Mouse (Mus musculus): ENCODE results near the gene Tll2.

The Tll2 gene

DNA sequence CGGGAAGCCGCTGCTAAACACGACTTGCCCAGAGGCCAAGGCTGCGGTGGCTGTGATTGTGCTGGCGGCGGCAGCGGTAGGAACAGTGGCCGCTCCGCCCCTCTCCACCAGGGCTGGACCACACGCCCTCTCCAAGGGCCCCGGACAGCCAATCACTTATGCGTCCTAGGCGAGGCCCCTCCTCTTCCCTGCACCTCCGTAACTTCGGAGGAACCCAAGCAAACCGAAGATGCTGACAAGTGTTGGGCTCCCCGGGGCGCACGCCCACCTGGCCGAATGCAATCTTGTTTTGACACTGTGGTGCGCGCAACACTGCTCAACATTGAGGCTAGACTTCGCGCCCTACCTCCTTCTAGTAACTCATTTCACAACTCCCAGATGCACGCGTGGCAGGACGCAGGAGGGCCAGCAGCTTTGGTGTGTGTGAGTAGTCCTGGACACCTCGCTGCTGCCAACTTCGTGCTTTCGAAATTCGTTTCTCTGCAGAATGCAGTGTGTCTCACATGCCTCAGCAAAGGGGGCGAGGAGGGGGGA is at the start of gene Tll2:
Gene Tll2 (minus strand): TSS at position 25 of the 534 bp plus-strand sequence.
- peak; percentile 5 to 6 for DNase-seq

DNA sequence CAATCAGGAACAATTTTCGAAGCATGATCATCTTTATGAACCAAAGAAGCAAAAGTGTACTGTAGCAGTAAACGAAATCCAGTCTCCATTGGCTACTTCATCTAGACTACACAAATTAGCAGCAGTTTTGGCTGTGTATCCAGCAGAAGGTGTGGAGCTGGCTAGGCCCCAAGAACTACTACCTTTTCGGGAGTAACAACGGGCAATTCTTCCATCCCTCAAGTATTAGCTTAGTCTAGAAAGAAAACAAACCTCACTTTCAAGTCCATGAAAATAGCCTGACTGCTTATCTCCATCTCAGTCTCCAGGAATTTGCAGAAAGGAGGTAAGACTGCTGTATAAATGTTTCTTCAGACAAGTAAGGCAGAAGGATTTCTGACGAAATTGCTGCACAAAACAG is 47.9 kb upstream of the Tll2 start:
- peak in 1 of 2 experiments; percentile 19 for DNase-seq

DNA sequence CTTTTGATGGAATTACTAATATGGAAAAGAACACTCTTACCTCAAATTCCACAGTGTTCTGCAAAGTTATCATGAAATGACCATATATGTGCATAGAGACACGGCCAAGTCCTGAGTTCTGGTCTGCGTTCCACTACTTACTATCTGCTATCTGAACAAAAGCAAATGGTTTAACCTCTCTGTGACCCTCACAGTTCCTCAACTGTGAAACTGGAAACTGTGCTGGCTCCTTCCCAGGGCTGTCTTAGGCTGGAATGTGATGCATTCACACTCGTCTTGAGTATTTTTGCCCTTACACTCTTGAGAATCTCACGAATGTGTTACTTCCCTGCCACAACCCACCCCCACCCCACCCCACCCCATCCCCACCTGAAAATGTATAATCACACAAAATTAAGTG is 42.3 kb upstream of the Tll2 start:
- DNase-seq: no peak

DNA sequence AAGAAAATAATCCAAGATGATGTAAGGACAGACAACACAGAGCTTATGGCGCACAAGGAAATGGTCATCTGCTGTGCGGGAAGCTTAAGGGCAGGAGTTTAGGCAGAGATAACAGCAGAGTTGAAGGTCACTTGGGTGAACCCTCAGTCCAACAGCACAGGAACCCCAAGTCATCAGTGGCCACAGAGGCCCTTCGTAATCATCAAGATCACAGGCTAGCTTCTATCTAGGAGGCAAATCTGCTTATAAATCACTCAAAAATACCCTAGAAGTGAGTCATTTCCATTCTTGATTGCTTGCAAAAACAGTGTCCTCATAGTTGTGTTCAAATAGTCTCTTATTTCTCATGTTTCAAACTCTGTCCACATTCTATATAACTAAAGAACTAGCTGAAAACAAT is 41.6 kb upstream of the Tll2 start:
- no peak for DNase-seq

GRCm38 (mm10) chr19:41246271-41246670 is 39.6 kb upstream of the Tll2 start:
- no peak for DNase-seq

- peak; percentile 40 to 56 for DNase-seq
Observed at GRCm38 (mm10) chr19:41244581-41244980, 37.9 kb upstream of the Tll2 start.

GRCm38 (mm10) chr19:41241997-41242396 is 35.4 kb upstream of the Tll2 start:
- DNase-seq: no peak

- no peak for DNase-seq
Observed at GRCm38 (mm10) chr19:41233698-41234097, 27.1 kb upstream of the Tll2 start.

GRCm38 (mm10) chr19:41208326-41208725 is 1.7 kb upstream of the Tll2 start:
- no peak for DNase-seq

DNA sequence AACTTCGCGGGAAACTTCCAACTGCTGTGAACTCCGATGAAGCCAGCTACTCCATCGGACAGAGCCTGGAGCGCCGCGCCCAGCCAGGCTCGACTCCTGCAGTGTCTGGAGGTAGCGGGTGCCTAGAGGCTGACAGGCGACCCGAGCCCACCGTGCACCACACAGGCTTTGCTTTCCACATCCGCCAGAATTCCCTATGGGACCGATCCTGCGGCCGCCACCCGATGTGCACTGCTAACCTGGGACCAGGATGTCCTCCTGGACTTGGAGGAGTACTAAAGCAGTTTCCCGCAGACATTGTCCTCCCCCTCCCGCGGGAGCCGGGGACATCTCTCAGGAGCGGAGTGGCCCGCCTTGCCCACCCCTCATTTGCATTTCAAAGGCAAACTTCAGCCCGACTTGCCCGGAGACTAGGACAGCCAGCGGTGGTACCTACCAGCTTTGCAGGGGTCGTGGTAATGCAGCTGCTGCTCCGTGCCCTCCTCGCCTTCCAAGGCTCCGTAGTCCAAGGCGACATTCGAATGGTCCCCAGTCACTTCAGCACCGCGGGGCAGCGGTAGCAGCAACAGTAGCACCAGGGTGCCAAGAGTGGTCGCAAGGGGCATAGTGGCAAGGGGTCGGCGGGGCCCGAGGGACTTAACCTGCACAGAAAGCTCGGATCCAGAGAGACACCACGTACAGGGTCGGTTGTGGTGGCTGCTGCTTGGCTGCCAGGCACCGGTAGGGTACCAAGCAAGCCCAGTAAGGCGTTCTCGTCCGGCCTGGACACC is 409 bp downstream of the Tll2 start:
- DNase-seq: no peak

GRCm38 (mm10) chr19:41204159-41205081 is 2.2 kb downstream of the Tll2 start:
- DNase-seq: no peak

DNA sequence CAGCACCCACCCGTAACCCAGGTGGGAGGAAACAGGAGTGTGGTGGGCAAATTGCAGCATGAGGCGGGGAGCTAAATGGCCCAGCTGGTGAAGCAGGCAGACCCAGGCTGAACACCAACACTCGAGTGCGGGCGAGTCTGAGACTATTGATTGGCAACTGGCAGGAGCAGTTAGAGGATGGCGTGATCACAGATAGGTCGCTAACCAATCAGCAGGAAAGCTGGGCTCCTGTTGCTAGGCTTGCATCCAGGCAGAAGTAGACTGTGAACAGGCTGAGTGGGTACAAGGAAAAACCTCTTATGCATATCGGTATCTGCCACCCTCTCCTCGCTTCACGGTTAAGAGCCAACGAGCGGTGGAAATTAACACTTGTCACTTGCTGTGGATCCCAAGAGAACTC is 9.0 kb downstream of the Tll2 start:
- DNase-seq: no peak

DNA sequence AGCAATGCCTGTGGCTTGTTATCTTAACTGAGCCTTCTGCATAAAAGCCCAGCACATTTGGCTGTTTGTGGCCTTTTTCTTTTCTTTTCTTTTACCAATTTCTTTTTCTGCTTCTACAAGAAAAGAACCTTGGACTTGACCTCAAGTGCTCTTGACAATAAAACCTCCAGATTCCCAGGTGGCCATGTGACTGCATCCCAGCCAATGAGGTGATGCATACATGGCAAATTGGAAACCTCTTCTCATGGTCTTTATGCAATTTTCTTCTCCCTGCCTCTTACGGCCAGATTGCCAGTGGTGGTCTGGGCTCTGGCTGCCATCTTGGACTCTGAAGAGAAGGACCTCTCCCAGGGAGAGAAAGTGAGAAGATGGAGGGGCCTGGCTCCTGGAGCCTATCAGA is 13.3 kb downstream of the Tll2 start:
- DNase-seq: no peak

- DNase-seq: no peak
Observed at GRCm38 (mm10) chr19:41192953-41193352, 13.7 kb downstream of the Tll2 start.

DNA sequence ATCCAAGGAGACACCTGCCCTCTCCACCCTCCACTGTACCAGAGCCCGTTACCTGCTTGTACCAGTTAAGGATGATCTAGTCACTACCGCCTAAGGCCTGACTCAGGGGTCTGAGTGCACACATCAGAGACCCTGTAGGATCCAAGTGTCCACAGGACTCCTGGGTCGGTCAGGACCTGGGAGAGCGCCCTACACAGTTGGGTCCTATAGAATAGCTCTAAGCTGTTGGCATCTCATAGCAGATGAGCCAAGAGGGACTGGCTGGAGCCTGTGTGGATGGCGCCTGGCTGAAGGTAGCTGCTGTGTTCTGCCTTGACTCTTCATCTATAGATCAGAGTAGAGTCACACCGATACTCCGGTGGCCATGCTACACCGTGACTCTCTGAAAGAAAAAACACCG is 14.9 kb downstream of the Tll2 start:
- DNase-seq: no peak

DNA sequence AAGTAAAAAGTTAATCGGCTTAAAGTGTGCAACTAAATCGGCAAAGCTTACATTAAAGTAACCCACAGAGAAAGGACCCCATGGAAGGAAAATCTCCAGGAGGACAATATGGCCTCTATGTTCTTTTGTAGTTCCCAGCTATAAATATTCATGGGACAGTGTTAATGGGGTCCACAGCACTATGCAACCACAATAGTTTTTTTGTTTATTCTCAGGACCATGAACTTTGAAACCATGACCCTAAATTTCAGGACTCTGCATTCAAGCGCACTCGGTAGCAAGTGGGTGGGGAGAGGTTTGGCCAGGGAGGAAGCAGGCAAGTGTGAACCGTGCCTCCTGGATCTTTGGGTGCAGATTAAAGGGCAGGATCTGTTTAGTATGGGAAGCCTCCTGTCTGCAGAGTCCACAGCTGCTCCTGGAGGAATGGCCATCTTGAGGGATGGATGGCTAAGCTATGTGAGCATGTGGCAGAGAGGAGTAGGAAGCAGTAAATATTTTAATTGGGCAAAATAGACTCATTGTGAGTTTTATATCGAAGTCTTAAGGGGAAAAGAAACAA is 15.7 kb downstream of the Tll2 start:
- no peak for DNase-seq

DNA sequence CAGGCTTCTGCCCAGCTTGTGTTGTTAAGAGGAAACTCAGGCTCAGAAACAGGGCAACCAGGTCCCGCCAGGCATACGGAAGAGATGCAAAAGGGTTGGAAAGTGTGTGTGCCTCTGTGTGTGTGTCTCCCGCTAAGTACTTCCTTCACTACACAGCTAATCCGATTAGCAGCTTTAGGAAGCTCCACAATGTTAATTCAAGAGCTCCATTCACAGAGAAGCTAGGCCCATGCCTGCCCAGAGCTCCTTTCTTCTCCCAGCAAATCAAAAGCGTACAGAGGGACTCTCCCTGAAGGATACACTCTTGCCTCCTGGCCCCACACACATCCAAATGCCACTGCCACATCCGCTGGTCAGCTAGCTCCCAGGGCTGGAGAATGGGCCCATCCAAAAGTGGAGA is 29.3 kb downstream of the Tll2 start:
- DNase-seq: no peak

DNA sequence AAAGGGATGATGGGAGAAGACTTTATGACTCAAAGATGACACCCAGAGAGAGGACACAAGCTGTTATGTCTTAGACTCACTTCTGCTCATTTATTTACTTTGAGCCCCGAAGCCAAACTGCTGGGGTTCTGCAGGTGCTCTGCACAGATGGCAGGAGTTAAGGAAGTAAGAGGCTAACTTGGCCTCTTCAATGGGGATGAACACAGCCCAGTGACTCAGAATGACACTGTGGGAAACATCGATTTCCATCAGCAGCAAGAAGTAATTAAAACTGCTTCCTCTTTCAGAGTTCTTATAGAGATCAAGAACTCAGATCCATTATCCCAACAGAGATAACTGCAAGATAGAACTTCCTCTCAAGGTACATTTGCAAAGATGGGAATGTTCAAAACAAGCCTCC is 29.8 kb downstream of the Tll2 start:
- DNase-seq: peak in 1 of 2 experiments; percentile 8

DNA sequence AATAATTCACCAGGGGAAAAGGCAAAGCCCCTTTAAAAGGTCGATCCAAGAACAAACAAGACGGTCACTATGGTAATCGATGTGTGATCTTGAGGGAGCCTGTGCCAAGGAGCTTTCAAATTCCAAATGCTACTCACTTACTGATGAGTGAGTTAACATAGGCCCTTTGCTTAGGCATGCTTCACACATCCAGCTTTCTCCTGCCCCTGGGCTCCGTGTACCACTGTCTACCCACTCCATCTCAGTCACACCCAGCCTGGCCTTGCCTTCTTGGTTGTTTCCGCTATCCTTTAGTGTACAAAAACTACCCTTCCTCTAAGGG is 40.8 kb downstream of the Tll2 start:
- no peak for DNase-seq

DNA sequence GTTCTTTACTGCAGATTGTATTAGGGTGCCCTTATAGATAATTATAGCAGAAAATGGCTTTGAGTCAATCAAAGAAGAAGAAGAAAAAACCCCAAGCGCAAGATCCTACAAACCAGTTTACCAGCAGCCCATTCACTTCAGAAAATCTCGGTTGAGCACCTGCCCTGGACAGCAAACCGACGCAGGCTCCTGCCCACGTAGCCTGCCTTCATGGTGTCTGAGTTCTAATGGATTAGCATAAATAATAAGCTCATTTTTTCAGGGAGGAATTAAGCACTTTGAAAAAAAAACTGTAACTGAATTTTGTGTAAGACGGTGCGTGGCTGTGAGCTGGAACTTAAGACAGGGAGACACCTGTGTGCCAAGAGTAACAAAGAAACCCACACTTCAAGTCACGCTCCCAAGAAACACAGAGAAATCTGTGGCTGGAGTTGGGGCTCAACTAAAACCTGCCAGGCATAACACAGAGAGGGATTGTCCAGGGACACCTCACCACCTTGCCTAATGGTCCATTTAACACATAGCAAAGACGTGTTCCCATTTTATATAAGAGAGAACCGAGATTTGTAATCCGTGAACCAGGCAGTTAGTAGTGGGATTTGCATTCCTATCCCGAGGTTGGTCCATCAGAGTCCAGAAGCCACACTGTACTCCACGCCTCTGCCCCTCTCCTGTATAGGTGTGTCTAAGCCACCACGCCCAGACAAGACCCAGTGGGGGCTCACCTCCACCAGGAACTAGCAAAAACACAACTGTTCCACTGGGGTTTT is 41.3 kb downstream of the Tll2 start:
- DNase-seq: no peak

GRCm38 (mm10) chr19:41164447-41165095 is 42.1 kb downstream of the Tll2 start:
- no peak for DNase-seq

GRCm38 (mm10) chr19:41160388-41160787 is 46.2 kb downstream of the Tll2 start:
- no peak for DNase-seq
